Mouse (Mus musculus) kidney, adult 2 months (tissue): ENCODE measurements at regions not wholly inside any gene's neighbourhood (a gene's known extent, or its start where the extent isn't known, plus 50 kb on each side); places are given as distances from the start of the nearest gene placed in this dataset.

ENCODE experiments used
- CTCF ChIP-seq: fragments of 200-500 bp; conservative IDR thresholded peaks from 2 replicates; pipeline ENCODE4 v1.5.1; 2011; ENCODE audit warnings: low read depth, mild to moderate bottlenecking, control low read depth, low read length, moderate library complexity, mixed read lengths; ENCODE audit not compliant: insufficient read depth, insufficient read length
- POLR2A ChIP-seq: fragments of 200-500 bp; IDR thresholded peaks from one replicate; pipeline ENCODE4 v1.6.1; 2011; ENCODE audit warnings: low read depth, low read length, control low read depth

GRCm38 (mm10) chr2:16838718-16839117 lies 482.6 kb downstream of the Plxdc2 start:
- TF ChIP-seq CTCF (no peak), POLR2A (no peak)
